Mouse (Mus musculus) G1E (cell line): Measurements from ENCODE around the gene Apoa4. TPM values are rescaled to one million over a fixed set of nuclear protein-coding genes. Genes with fewer than 3 reads are reported as not detected.

Experiments
- ATAC-seq: 2 replicates; pipeline ENCODE4 v1.8.0; 2016; ENCODE audit warnings: mild to moderate bottlenecking; ENCODE audit not compliant: insufficient number of reproducible peaks, poor library complexity, low FRiP score, severe bottlenecking; ENCODE audit errors: extremely low read depth
- DNase-seq: peaks from one replicate; pipeline ENCODE4 v3.0.0; 2012; ENCODE audit warnings: low spot score
- H3K27me3 ChIP-seq: 2 replicates; pipeline ENCODE4 v1.6.1; 2012; ENCODE audit warnings: mild to moderate bottlenecking, low read length, inconsistent platforms; ENCODE audit not compliant: insufficient read depth
- H3K36me3 ChIP-seq: replicated peaks from 2 replicates; pipeline ENCODE3; 2012; ENCODE audit warnings: mild to moderate bottlenecking, inconsistent platforms
- H3K4me1 ChIP-seq: 2 replicates; pipeline ENCODE4 v1.6.1; 2012; ENCODE audit warnings: low read depth, low read length, inconsistent platforms, mixed read lengths; ENCODE audit not compliant: insufficient read depth
- H3K4me3 ChIP-seq: 2 replicates; pipeline ENCODE4 v1.5.1; 2012; ENCODE audit warnings: low read depth, mild to moderate bottlenecking, inconsistent platforms, low read length, moderate library complexity, mixed read lengths
- H3K9me3 ChIP-seq: replicated peaks from 2 replicates; pipeline ENCODE4 v1.6.1; 2012; ENCODE audit warnings: inconsistent platforms
- CTCF ChIP-seq: IDR thresholded peaks from 2 replicates; pipeline ENCODE4 v1.5.1; 2012; ENCODE audit warnings: low read depth, low read length, inconsistent platforms, mixed read lengths
- GATA1 ChIP-seq: IDR thresholded peaks from 2 replicates; pipeline ENCODE4 v1.6.1; 2012; ENCODE audit warnings: borderline replicate concordance, low read length, inconsistent platforms, mixed read lengths
- GATA2 ChIP-seq: IDR thresholded peaks from 2 replicates; pipeline ENCODE4 v1.6.1; 2012; ENCODE audit warnings: low read depth, low read length, inconsistent platforms, borderline replicate concordance
- POLR2AphosphoS5 ChIP-seq: IDR thresholded peaks from 2 replicates; pipeline ENCODE4 v1.6.1; 2012; ENCODE audit warnings: low read depth, low read length, inconsistent platforms; ENCODE audit not compliant: insufficient replicate concordance
- TAL1 ChIP-seq: conservative IDR thresholded peaks from 2 replicates; pipeline ENCODE4 v1.6.1; 2012; ENCODE audit warnings: low read depth, low read length, inconsistent platforms, mixed read lengths
- polyA plus RNA-seq: library from polyadenylated mRNA; stranded (reverse); fragments of >175 nt; gene quantifications from 2 replicates; pipeline ENCODE4 v1.2.3, GENCODE M21; 2012
- total RNA-seq, 2 experiments: library from RNA; stranded (forward) in 1 of 2; stranded (reverse) in 1 of 2; fragments of 200-1000 nt in 1 of 2; fragments of >200 nt in 1 of 2; fragmentation: Nextera tagmentation in 1 of 2; gene quantifications; 2 replicates each; pipeline ENCODE4 v1.2.3; 2014 to 2017

Gene Apoa4
- total and polyA plus RNA-seq, 3 experiments: not detected

- ATAC-seq (no peak), DNase-seq (no peak)
- Histone ChIP-seq H3K36me3 (no peaks in the 10 kb centered on the region), H3K4me3 (peak overlapping the region; percentile 49; the same call in 1 of the 2 replicates), H3K9me3 (no peaks in the 10 kb centered on the region), H3K4me1 (peaks cover 62% of the 10 kb centered on the region), H3K27me3 (peaks cover 49% of the 10 kb centered on the region)
- TF ChIP-seq GATA2: no peak
These were observed 10.0 kb upstream of the Apoa4 start for GRCm38 (mm10) chr9:46230450-46230975.

- ATAC-seq (no peak), DNase-seq (no peak)
- no peaks in the 10 kb centered on the region for H3K36me3 ChIP-seq
- H3K9me3 ChIP-seq: no peaks in the 10 kb centered on the region
- H3K4me1 ChIP-seq: peaks cover 42% of the 10 kb centered on the region
- peaks cover 62% of the 10 kb centered on the region for H3K27me3 ChIP-seq
- TF ChIP-seq TAL1: no peak
- no peak for TF ChIP-seq CTCF
- TF ChIP-seq GATA1: no peak
- no peak for TF ChIP-seq GATA2
- TF ChIP-seq POLR2AphosphoS5: no peak
- no peak overlapping the region for H3K4me3 ChIP-seq
These were observed 5.3 kb upstream of the Apoa4 start for GRCm38 (mm10) chr9:46235196-46235595.

- Histone ChIP-seq H3K9me3 (no peaks in the 10 kb centered on the region), H3K27me3 (peaks cover 64% of the 10 kb centered on the region), H3K4me3 (no peak within 1 kb of the TSS), H3K36me3 (no peaks in the 10 kb centered on the region), H3K4me1 (peaks cover 41% of the 10 kb centered on the region)
- TF ChIP-seq POLR2AphosphoS5 (no peak), GATA1 (no peak), CTCF (no peak), GATA2 (no peak), TAL1 (no peak)
- DNase-seq (no peak), ATAC-seq (no peak)
These were observed 5.1 kb upstream of the Apoa4 start, which contains the start of gene Apoc3 for GRCm38 (mm10) chr9:46235596-46235648. TSS of gene Apoc3 (minus strand) at chr9:46235636.

GRCm38 (mm10) chr9:46235649-46236048, 4.8 kb upstream of the Apoa4 start:
- peaks cover 41% of the 10 kb centered on the region for H3K4me1 ChIP-seq
- TF ChIP-seq GATA2: no peak
- TF ChIP-seq CTCF: no peak
- no peak for TF ChIP-seq GATA1
- TF ChIP-seq TAL1: no peak
- no peak for TF ChIP-seq POLR2AphosphoS5
- no peaks in the 10 kb centered on the region for H3K9me3 ChIP-seq
- ATAC-seq (no peak), DNase-seq (no peak)
- H3K4me3 ChIP-seq: no peak overlapping the region
- no peaks in the 10 kb centered on the region for H3K36me3 ChIP-seq
- peaks cover 66% of the 10 kb centered on the region for H3K27me3 ChIP-seq

- H3K4me3 ChIP-seq: no peak overlapping the region
These were observed 1.6 kb upstream of the Apoa4 start for GRCm38 (mm10) chr9:46238850-46239249.

GRCm38 (mm10) chr9:46241818-46242217, 1.3 kb downstream of the Apoa4 start:
- ATAC-seq (no peak), DNase-seq (no peak)
- peaks cover 70% of the 10 kb centered on the region for H3K27me3 ChIP-seq
- TF ChIP-seq TAL1 (no peak), GATA1 (no peak), CTCF (no peak), POLR2AphosphoS5 (no peak), GATA2 (no peak)
- no peaks in the 10 kb centered on the region for H3K36me3 ChIP-seq
- no peaks in the 10 kb centered on the region for H3K9me3 ChIP-seq
- no peak overlapping the region for H3K4me3 ChIP-seq
- peaks cover 34% of the 10 kb centered on the region for H3K4me1 ChIP-seq

More at GRCm38 (mm10) chr9:46238850-46239249, 1.6 kb upstream of the Apoa4 start:
- DNase-seq: no peak
- no peak for ATAC-seq
- TF ChIP-seq GATA2 (no peak), GATA1 (no peak), CTCF (no peak), POLR2AphosphoS5 (no peak), TAL1 (no peak)
- Histone ChIP-seq H3K9me3 (no peaks in the 10 kb centered on the region), H3K36me3 (no peaks in the 10 kb centered on the region), H3K4me1 (peaks cover 33% of the 10 kb centered on the region), H3K27me3 (peaks cover 83% of the 10 kb centered on the region)

- Histone ChIP-seq H3K4me3 (no peak overlapping the region), H3K27me3 (peaks cover 61% of the 10 kb centered on the region), H3K36me3 (no peaks in the 10 kb centered on the region), H3K4me1 (peaks cover 39% of the 10 kb centered on the region), H3K9me3 (no peaks in the 10 kb centered on the region)
- TF ChIP-seq POLR2AphosphoS5: no peak
- no peak for TF ChIP-seq GATA2
- ATAC-seq (no peak), DNase-seq (no peak)
These were observed 2.6 kb downstream of the Apoa4 start for GRCm38 (mm10) chr9:46243122-46243521.
